Mouse (Mus musculus): ENCODE measurements at regions not wholly inside any gene's neighbourhood (a gene's known extent, or its start where the extent isn't known, plus 50 kb on each side); places are given as distances from the start of the nearest gene placed in this dataset.

GRCm38 (mm10) chr12:55926276-55926973 is 90.3 kb downstream of the Brms1l start:
- DNase-seq (ENCODE audit: low spot score) = no peak

All from ovary, postnatal 10 days (tissue).